Comparison of ENCODE assay signal across 14 mouse cellular contexts in genomic region chr4:140747978-140748377, GRCm38 (mm10). TPM values are rescaled to one million over a fixed set of nuclear protein-coding genes. Genes with fewer than 3 reads are reported as not detected.
DNase-seq lines count a peak whose midpoint lies in the region; ATAC-seq lines count a peak whose summit lies in the region.
"Had no signal": no experiment of that assay in that cellular context is flagged by ENCODE, and none has a peak within 500 bp of the region (broad histone marks: within the 10 kb centered on the region; RNA-seq: fewer than 3 reads in every experiment).

No protein-coding gene starts in this region.

- intact Hi-C loops in left cerebral cortex, postnatal 10 days (cut with DNase I): no loop called here

- DNase-seq in heart, embryonic 10.5 days (ENCODE audit: low spot score): peak; percentile 90
- DNase-seq in heart, adult 8-10 months (ENCODE audit: low spot score): no peak
- peak; percentile 30 for DNase-seq in retina, postnatal 1 day
- no peak for DNase-seq in retina, embryonic 14.5 days (ENCODE audit: low spot score)
- no peak for DNase-seq in ovary, postnatal 10 days (ENCODE audit: low spot score)
- no peak for DNase-seq in left cerebral cortex, postnatal 10 days (ENCODE audit: extremely low spot score in 1 of 2, low spot score in 2 of 2)
- no peak for DNase-seq in cerebellum, postnatal 10 days
- DNase-seq: gastrocnemius, postnatal 36 days; kidney, adult 11 months had no signal

- peak overlapping the region; percentile 25; the same call in 1 of the 2 replicates for H3K4me3 ChIP-seq in heart, embryonic 10.5 days
- no peak overlapping the region for H3K4me3 ChIP-seq in intestine, embryonic 16.5 days (ENCODE audit: low read length)

- no peaks in the 10 kb centered on the region for H3K9me3 ChIP-seq in heart, embryonic 10.5 days
- H3K9me3 ChIP-seq in intestine, embryonic 16.5 days (ENCODE audit: control insufficient read depth, low read length): no peaks in the 10 kb centered on the region

- peak overlapping the region; percentile 59 for H3K9ac ChIP-seq in intestine, embryonic 16.5 days (ENCODE audit: low read depth, low read length)
- H3K9ac ChIP-seq: liver, embryonic 14.5 days had no signal

- H3K36me3 ChIP-seq in heart, embryonic 10.5 days: no peaks in the 10 kb centered on the region
- H3K36me3 ChIP-seq in intestine, embryonic 16.5 days (ENCODE audit: control insufficient read depth, insufficient read depth, low read length): no peaks in the 10 kb centered on the region

- H3K4me1 ChIP-seq in heart, embryonic 10.5 days: peaks cover 39% of the 10 kb centered on the region
- peaks cover 8% of the 10 kb centered on the region; the same call in 1 of the 2 replicates for H3K4me1 ChIP-seq in intestine, embryonic 16.5 days (ENCODE audit: control insufficient read depth, insufficient read depth, low read length)

- peaks cover 21% of the 10 kb centered on the region; the same call in 1 of the 2 replicates for H3K27me3 ChIP-seq in heart, embryonic 10.5 days (ENCODE audit: insufficient read depth, poor library complexity, severe bottlenecking)
- H3K27me3 ChIP-seq in intestine, embryonic 16.5 days (replicated peaks; ENCODE audit: control insufficient read depth, insufficient read depth, low read length): no peaks in the 10 kb centered on the region

- no peak overlapping the region for H3K4me2 ChIP-seq in intestine, embryonic 16.5 days (ENCODE audit: low read depth, low read length)

- H3K27ac ChIP-seq in heart, embryonic 10.5 days: peak overlapping the region; percentile 88
- 0 out of 2 replicates have a peak overlapping the region, but pooled peaks have one; percentile 25 for H3K27ac ChIP-seq in intestine, embryonic 16.5 days (ENCODE audit: low read length)
- H3K27ac ChIP-seq: liver, embryonic 14.5 days had no signal

- WGBS in heart, embryonic 10.5 days: 7% methylated on average over 12 of the region's 12 CpGs
- WGBS in intestine, embryonic 16.5 days: 19% methylated on average over 12 of the region's 12 CpGs

- ATAC-seq in intestine, embryonic 16.5 days: peak; percentile 67
- ATAC-seq: CD4-positive, CD25-positive, alpha-beta regulatory T cell, adult 4 months had no signal

RNA-seq across cellular contexts. Expression of gene Padi6, which starts 5.5 kb away (rescaled TPM):
- polyA plus RNA-seq in heart, embryonic 10.5 days (2016; fragmentation: Nextera tagmentation; extraction: Ambion mirVana): not detected in 2 replicates
- total RNA-seq in heart, adult 8-10 months (2022): not detected
- 0.07 TPM in 2 replicates for polyA plus RNA-seq in intestine, embryonic 16.5 days (2015; fragmentation: Nextera tagmentation; extraction: Ambion mirVana)
- total RNA-seq in left cerebral cortex, postnatal 10 days (2021): under 1 TPM; 0.49 to 0.87 TPM
- total RNA-seq: gastrocnemius, postnatal 36 days; midbrain, postnatal 0 days had no signal
- polyA plus RNA-seq: CD4-positive, CD25-positive, alpha-beta regulatory T cell, adult 4 months; liver, embryonic 14.5 days had no signal

RNA-seq across cellular contexts. Expression of gene Padi4, which starts 26.1 kb away (rescaled TPM):
- polyA plus RNA-seq in heart, embryonic 10.5 days (2016; fragmentation: Nextera tagmentation; extraction: Ambion mirVana): 1.9 and 2.9 TPM in 2 replicates
- total RNA-seq in heart, adult 8-10 months (2022): 1 to 10 TPM in 1 of 4 experiments, under 1 TPM in 3; 0.24 to 5.3 (median 0.27) TPM
- 4.4 and 5.9 TPM in 2 replicates for polyA plus RNA-seq in intestine, embryonic 16.5 days (2015; fragmentation: Nextera tagmentation; extraction: Ambion mirVana)
- not detected for total RNA-seq in left cerebral cortex, postnatal 10 days (2021)
- total RNA-seq: layer of hippocampus, postnatal 10 days; midbrain, postnatal 0 days had no signal

RNA-seq across cellular contexts. Expression of gene Rcc2, which starts 47.6 kb away (rescaled TPM):
- polyA plus RNA-seq in heart, embryonic 10.5 days (2016; fragmentation: Nextera tagmentation; extraction: Ambion mirVana): 18.0 and 29.0 TPM in 2 replicates
- total RNA-seq in heart, adult 8-10 months (2022): 10 to 100 TPM; 11.4 to 12.5 (median 11.9) TPM
- polyA plus RNA-seq in intestine, embryonic 16.5 days (2015; fragmentation: Nextera tagmentation; extraction: Ambion mirVana): 12.6 and 13.7 TPM in 2 replicates
- 10 to 100 TPM; 51.8 to 51.9 TPM for total RNA-seq in left cerebral cortex, postnatal 10 days (2021)

Comparison
In these comparisons a context has a peak if more than half of its experiments do, and no peak if none do; other contexts are left out.
1. DNase-seq: peak in heart, embryonic 10.5 days (single experiment) and retina, postnatal 1 day (single experiment); none in heart, adult 8-10 months (single experiment), retina, embryonic 14.5 days (single experiment), ovary, postnatal 10 days (single experiment), left cerebral cortex, postnatal 10 days (0 of 2) and cerebellum, postnatal 10 days (0 of 2).